Mouse (Mus musculus) hindbrain, postnatal 0 days (tissue): ENCODE measurements around the gene Gapt. TPM values are rescaled to one million over a fixed set of nuclear protein-coding genes. Genes with fewer than 3 reads are reported as not detected.
"Not testable (repeated sequence)": the region's sequence is repeated elsewhere in the genome, so short reads cannot be mapped to it uniquely, and the experiment has no call there.

ENCODE experiments used
- ATAC-seq: fragments of 200-750 bp; cut with Nextera tagmentation; 2 replicates; pipeline ENCODE4 v1.8.0; 2017; ENCODE audit warnings: mild to moderate bottlenecking, moderate TSS enrichment, moderate library complexity
- DNase-seq: peaks from one replicate; pipeline ENCODE4 v3.0.0-alpha.2; 2015; ENCODE audit warnings: low spot score
- H3K27ac ChIP-seq: fragments of 300-500 bp; sonication (generic); 2 replicates; pipeline ENCODE4 v1.5.1; 2014; ENCODE audit warnings: mild to moderate bottlenecking
- H3K27me3 ChIP-seq: fragments of 300-500 bp; sonication (generic); 2 replicates; pipeline ENCODE4 v1.6.1; 2014; ENCODE audit warnings: low read length, mixed read lengths; ENCODE audit not compliant: insufficient read depth
- H3K36me3 ChIP-seq: fragments of 300-500 bp; sonication (generic); 2 replicates; pipeline ENCODE4 v1.6.1; 2014; ENCODE audit warnings: low read length, mixed read lengths; ENCODE audit not compliant: insufficient read depth
- H3K4me1 ChIP-seq: fragments of 300-500 bp; sonication (generic); 2 replicates; pipeline ENCODE4 v1.6.1; 2014; ENCODE audit warnings: antibody characterized with exemption, low read length, mixed read lengths; ENCODE audit not compliant: insufficient read depth
- H3K4me2 ChIP-seq: fragments of 300-500 bp; sonication (generic); 2 replicates; pipeline ENCODE4 v1.6.1; 2014; ENCODE audit warnings: low read depth, mild to moderate bottlenecking, low read length, moderate library complexity, mixed read lengths
- H3K4me3 ChIP-seq: fragments of 300-500 bp; sonication (generic); 2 replicates; pipeline ENCODE4 v1.5.1; 2014; ENCODE audit warnings: low read length
- H3K9ac ChIP-seq: fragments of 300-500 bp; sonication (generic); replicated peaks from 2 replicates; pipeline ENCODE4 v1.6.1; 2014; ENCODE audit warnings: mild to moderate bottlenecking, low read length, moderate library complexity, mixed read lengths
- H3K9me3 ChIP-seq: fragments of 300-500 bp; sonication (generic); 2 replicates; pipeline ENCODE4 v1.6.1; 2016; ENCODE audit warnings: low read length, mixed read lengths
- CTCF ChIP-seq: IDR thresholded peaks from 2 replicates; pipeline ENCODE4 v1.5.1; 2016; ENCODE audit warnings: antibody characterized with exemption, control low read depth, low read depth
- WGBS: fragments of 180-500 bp; shearing (Covaris S2); extraction: QIAGEN DNeasy Blood & Tissue Kit; methylation state at CpG from one replicate; pipeline ENCODE4 v1.1.7; 2014; 5-methylcytosine and 5-hydroxymethylcytosine counted together
- polyA plus RNA-seq: library from polyadenylated mRNA; unstranded; fragments of >200 nt; fragmentation: Nextera tagmentation; extraction: Ambion mirVana; gene quantifications from 2 replicates; pipeline ENCODE4 v1.2.1, GENCODE M21; 2015
- total RNA-seq: library from RNA; depleted of rRNA; stranded (reverse); fragments of >200 nt; gene quantifications from 2 replicates; pipeline ENCODE4 v1.2.3, GENCODE M21; 2014; rRNA removed

Gapt gene
- total RNA-seq (not detected in 2 replicates), polyA plus RNA-seq (0.06 TPM in 1 of 2 replicates, not detected in the other)

DNA sequence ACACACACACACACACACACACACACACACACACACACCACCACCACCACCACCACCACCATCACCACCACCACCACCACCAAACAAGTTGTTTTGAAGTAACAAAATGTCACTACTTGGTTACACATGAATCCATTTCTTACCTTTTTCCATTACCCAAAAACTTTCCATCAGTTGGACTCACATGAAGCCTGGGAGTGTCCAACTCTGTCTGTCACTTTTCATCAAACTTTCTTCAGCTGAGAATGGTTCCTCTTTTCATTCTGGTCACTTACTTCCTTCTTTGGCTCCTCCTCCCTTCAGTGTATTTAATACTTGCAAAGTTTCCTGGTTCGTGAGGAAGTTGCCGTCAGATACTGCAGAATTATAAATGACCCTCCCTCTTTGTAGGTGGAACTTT lies at the start of gene Gapt:
Gene Gapt, minus strand, starts transcription at position 259 of the 400 bp plus-strand sequence.
- H3K4me3 ChIP-seq, result no peak within 1 kb of the TSS
- H3K36me3 ChIP-seq, result no peaks in the 10 kb centered on the region
- no peak within 1 kb of the TSS for H3K4me2 ChIP-seq
- WGBS, result 88% methylated on average over 2 of the region's 2 CpGs
- DNase-seq (no peak), ATAC-seq (no peak)
- H3K4me1 ChIP-seq, result no peaks in the 10 kb centered on the region
- no peak for TF ChIP-seq CTCF
- no peaks in the 10 kb centered on the region for H3K9me3 ChIP-seq
- H3K27ac ChIP-seq, result no peak within 1 kb of the TSS
- H3K9ac ChIP-seq, result no peak within 1 kb of the TSS
- no peaks in the 10 kb centered on the region for H3K27me3 ChIP-seq

DNA sequence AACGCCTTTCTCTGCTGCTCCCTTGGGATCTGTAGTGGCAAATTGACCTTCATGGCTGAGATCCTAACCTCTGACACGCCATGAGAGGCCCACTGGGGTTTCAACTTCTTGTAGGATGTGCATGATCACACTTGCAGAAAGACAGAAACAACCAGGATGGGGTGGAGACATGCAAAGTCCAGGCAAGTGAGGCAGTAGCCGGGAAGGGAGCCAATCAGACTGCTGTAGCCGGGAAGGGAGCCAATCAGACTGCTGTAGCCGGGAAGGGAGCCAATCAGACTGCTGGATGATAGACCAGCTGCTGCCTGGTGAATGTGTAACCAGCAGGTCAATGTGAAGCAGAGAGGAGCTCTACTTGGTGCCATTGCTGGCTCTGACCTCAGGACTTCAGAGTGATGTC lies 49.2 kb upstream of the Gapt start:
- no peaks in the 10 kb centered on the region for H3K9me3 ChIP-seq
- no peaks in the 10 kb centered on the region for H3K4me1 ChIP-seq
- ATAC-seq (peak; percentile 70; the same call in 1 of the 2 replicates), DNase-seq (peak; percentile 35)
- 55% methylated on average over 5 of the region's 5 CpGs for WGBS
- no peaks in the 10 kb centered on the region for H3K27me3 ChIP-seq
- no peak overlapping the region for H3K4me2 ChIP-seq
- H3K36me3 ChIP-seq, result 0 out of 2 replicates have a peak, but pooled peaks cover 3% of the 10 kb centered on the region
- H3K27ac ChIP-seq, result no peak overlapping the region
- no peak for TF ChIP-seq CTCF
- no peak overlapping the region for H3K9ac ChIP-seq
- H3K4me3 ChIP-seq, result no peak overlapping the region

DNA sequence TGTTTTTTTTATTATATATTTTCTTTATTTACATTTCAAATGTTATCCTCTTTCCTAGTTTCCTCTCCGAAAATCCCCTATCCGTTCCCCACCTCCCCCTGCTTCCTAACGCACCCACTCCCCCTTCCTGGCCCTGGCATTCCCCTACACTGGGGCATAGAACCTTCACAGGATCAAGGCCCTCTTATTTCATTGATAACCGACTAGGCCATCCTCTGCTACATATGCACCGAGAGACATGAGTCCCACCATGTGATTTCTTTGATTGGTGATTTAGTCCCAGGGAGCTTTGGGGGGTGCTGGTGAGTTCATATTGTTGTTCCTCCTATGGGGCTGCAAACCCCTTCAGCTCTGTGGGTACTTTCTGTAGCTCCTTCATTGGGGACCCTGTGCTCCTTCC lies 47.7 kb upstream of the Gapt start:
- H3K27me3 ChIP-seq, H3K4me2 ChIP-seq, DNase-seq, H3K4me3 ChIP-seq, ATAC-seq, H3K4me1 ChIP-seq, H3K9me3 ChIP-seq, H3K9ac ChIP-seq, H3K27ac ChIP-seq: not testable (repeated sequence)
- WGBS, result 87% methylated on average over 5 of the region's 5 CpGs
- H3K36me3 ChIP-seq, result peaks cover 15% of the 10 kb centered on the region

DNA sequence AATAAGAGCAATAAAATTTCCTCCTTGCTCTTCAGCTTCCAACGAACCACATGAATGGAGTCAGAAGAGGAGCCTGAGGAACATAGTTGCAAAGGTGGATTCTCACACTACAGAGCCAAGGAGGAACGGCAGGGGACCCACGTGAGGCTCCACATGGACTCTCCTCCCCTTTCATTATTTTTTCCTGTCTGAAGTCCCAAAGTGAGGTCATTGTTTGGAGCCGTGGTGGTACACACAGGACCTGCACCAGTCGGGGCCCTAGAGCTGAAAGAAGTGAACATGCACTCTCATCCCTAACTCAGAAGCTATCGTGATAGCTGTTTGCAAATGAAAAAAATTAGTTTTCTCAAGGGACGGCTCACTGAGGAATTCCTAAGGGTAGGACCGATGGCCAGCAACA lies 47.1 kb upstream of the Gapt start:
- WGBS, result 75% methylated on average over 8 of the region's 8 CpGs
- Histone ChIP-seq H3K27me3 (no peaks in the 10 kb centered on the region), H3K27ac (no peak overlapping the region), H3K9ac (no peak overlapping the region), H3K36me3 (peaks cover 21% of the 10 kb centered on the region), H3K4me3 (no peak overlapping the region), H3K4me1 (no peaks in the 10 kb centered on the region), H3K9me3 (no peaks in the 10 kb centered on the region), H3K4me2 (no peak overlapping the region)
- DNase-seq, result no peak
- ATAC-seq, result no peak
- no peak for TF ChIP-seq CTCF

DNA sequence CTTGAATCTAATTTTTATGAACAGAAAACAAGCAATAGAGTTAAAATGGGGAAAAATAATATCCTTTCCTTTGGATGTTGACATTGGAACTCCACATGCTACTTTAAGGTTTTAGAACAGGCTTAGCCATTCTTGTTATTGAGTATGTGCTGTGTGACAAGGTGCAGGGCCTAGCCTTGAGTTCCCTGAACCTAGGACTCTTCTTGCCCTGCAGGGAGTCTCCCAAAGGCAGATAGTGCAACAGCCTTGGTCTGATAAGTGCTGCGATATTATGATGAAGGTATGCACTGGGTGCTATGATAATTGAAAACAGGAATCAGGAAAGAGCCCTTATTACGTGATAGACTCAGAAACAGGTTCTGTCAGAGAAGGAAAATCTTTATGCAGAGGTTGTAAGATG lies 44.9 kb upstream of the Gapt start:
- no peaks in the 10 kb centered on the region for H3K27me3 ChIP-seq
- DNase-seq (no peak), ATAC-seq (no peak)
- no peak overlapping the region for H3K27ac ChIP-seq
- H3K36me3 ChIP-seq, result peaks cover 36% of the 10 kb centered on the region
- no peaks in the 10 kb centered on the region for H3K9me3 ChIP-seq
- H3K4me1 ChIP-seq, result no peaks in the 10 kb centered on the region
- no peak overlapping the region for H3K9ac ChIP-seq
- no peak overlapping the region for H3K4me2 ChIP-seq
- TF ChIP-seq CTCF, result no peak
- no peak overlapping the region for H3K4me3 ChIP-seq
- 95% methylated on average over 2 of the region's 2 CpGs for WGBS

DNA sequence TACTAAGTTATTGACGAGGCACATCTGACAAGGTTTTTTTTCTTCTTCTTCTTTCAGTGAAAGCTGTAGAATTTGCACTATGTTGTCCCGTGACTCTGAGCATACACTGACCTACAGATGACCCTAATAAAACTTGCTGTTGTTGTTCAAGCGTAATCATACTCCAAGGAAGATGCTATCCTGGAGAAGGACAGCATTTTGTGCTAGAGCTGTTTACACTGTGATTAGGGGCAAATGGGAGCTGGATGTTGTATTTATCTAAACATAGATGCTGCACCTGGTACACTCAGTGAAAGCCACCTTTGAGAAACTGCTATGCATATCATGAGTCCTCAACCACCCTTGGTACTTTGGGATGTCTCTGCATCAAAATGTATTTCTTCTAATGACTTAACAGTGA lies 44.4 kb upstream of the Gapt start:
- no peaks in the 10 kb centered on the region for H3K4me1 ChIP-seq
- no peak overlapping the region for H3K4me2 ChIP-seq
- peaks cover 36% of the 10 kb centered on the region for H3K36me3 ChIP-seq
- H3K27me3 ChIP-seq, result no peaks in the 10 kb centered on the region
- H3K4me3 ChIP-seq, result no peak overlapping the region
- no peak overlapping the region for H3K9ac ChIP-seq
- TF ChIP-seq CTCF, result no peak
- 85% methylated on average over 3 of the region's 3 CpGs for WGBS
- H3K27ac ChIP-seq, result no peak overlapping the region
- ATAC-seq (no peak), DNase-seq (no peak)
- no peaks in the 10 kb centered on the region for H3K9me3 ChIP-seq

DNA sequence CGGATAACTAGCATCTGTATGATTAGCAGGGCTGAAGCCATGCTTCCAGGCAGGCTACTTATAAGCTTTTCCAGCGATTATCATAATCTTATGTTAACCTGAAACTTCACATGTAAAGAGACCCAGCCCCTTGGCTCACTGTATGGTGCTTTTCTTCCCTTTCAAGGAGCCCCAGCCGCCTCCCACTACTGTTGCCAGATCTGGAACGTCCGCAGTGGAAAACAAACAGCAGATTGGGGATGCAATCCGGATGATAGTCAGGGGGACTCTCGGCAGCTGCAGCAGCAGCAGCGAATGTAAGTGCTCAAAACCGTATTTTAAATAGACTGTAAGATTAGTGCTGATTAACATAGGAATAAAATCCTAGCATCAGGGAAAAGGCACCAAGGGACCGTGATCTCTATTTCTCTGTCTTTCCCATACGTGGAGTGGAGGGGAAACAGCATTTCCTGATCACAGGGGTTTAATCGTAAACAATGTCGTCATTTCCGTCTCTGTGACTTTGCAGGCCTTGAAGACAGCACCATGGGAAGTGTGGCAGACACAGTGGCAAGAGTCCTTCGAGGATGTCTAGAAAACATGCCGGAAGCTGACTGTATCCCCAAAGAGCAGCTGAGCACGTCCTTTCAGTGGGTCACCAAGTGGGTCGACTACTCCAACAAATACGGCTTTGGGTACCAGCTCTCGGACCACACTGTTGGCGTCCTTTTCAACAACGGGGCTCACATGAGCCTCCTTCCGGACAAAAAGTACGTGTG lies 41.7 kb upstream of the Gapt start:
- Histone ChIP-seq H3K27ac (no peak overlapping the region), H3K4me1 (no peaks in the 10 kb centered on the region), H3K9me3 (no peaks in the 10 kb centered on the region), H3K27me3 (no peaks in the 10 kb centered on the region), H3K9ac (no peak overlapping the region), H3K36me3 (peaks cover 36% of the 10 kb centered on the region), H3K4me2 (peak overlapping the region; percentile 98), H3K4me3 (0 out of 2 replicates have a peak overlapping the region, but pooled peaks have one; percentile 3)
- 72% methylated on average over 24 of the region's 24 CpGs for WGBS
- TF ChIP-seq CTCF, result no peak
- DNase-seq (no peak), ATAC-seq (no peak)
